Mouse (Mus musculus) intestine, postnatal 0 days (tissue): ENCODE data around the gene Zfp740. TPM values are rescaled to one million over a fixed set of nuclear protein-coding genes. Genes with fewer than 3 reads are reported as not detected.

ENCODE experiments used
- ATAC-seq: fragments of 200-750 bp; cut with Nextera tagmentation; 2 replicates; pipeline ENCODE4 v1.8.0; 2017; ENCODE audit warnings: mild to moderate bottlenecking, moderate TSS enrichment, moderate library complexity
- H3K27ac ChIP-seq: fragments of 300-500 bp; sonication (generic); 2 replicates; pipeline ENCODE4 v1.5.1; 2014; ENCODE audit warnings: mild to moderate bottlenecking, low read depth, low read length, moderate library complexity
- H3K27me3 ChIP-seq: fragments of 300-500 bp; sonication (generic); replicated peaks from 2 replicates; pipeline ENCODE4 v1.6.1; 2014; ENCODE audit warnings: low read length, mixed read lengths; ENCODE audit not compliant: control insufficient read depth, insufficient read depth
- H3K36me3 ChIP-seq: fragments of 300-500 bp; sonication (generic); 2 replicates; pipeline ENCODE4 v1.6.1; 2014; ENCODE audit warnings: mild to moderate bottlenecking, moderate library complexity; ENCODE audit not compliant: control insufficient read depth, insufficient read depth
- H3K4me1 ChIP-seq: fragments of 300-500 bp; sonication (generic); replicated peaks from 2 replicates; pipeline ENCODE4 v1.6.1; 2014; ENCODE audit warnings: antibody characterized with exemption, low read length, mixed read lengths; ENCODE audit not compliant: control insufficient read depth, insufficient read depth
- H3K4me2 ChIP-seq: fragments of 300-500 bp; sonication (generic); replicated peaks from 2 replicates; pipeline ENCODE4 v1.6.1; 2014; ENCODE audit warnings: low read depth, mild to moderate bottlenecking, moderate library complexity
- H3K4me3 ChIP-seq: fragments of 300-500 bp; sonication (generic); 2 replicates; pipeline ENCODE4 v1.5.1; 2014; ENCODE audit warnings: low read depth, low read length
- H3K9ac ChIP-seq: fragments of 300-500 bp; sonication (generic); 2 replicates; pipeline ENCODE4 v1.6.1; 2014; ENCODE audit warnings: mild to moderate bottlenecking, low read depth, low read length
- H3K9me3 ChIP-seq: fragments of 300-500 bp; sonication (generic); 2 replicates; pipeline ENCODE4 v1.6.1; 2016; ENCODE audit warnings: mixed run types; ENCODE audit not compliant: control insufficient read depth
- CTCF ChIP-seq: sonication (generic); IDR thresholded peaks from 2 replicates; pipeline ENCODE4 v1.5.1; 2016; ENCODE audit warnings: low read depth, mild to moderate bottlenecking, control low read depth, antibody characterized with exemption, moderate library complexity
- WGBS: fragments of 180-500 bp; shearing (Covaris S2); extraction: QIAGEN DNeasy Blood & Tissue Kit; methylation state at CpG from one replicate; pipeline ENCODE4 v1.1.7; 2014; 5-methylcytosine and 5-hydroxymethylcytosine counted together
- polyA plus RNA-seq: library from polyadenylated mRNA; unstranded; fragments of >200 nt; fragmentation: Nextera tagmentation; extraction: Ambion mirVana; gene quantifications from 2 replicates; pipeline ENCODE4 v1.2.1, GENCODE M21; 2015

The Zfp740 gene
- polyA plus RNA-seq, 1 experiment from 2014 or later: 14.1 TPM

DNA sequence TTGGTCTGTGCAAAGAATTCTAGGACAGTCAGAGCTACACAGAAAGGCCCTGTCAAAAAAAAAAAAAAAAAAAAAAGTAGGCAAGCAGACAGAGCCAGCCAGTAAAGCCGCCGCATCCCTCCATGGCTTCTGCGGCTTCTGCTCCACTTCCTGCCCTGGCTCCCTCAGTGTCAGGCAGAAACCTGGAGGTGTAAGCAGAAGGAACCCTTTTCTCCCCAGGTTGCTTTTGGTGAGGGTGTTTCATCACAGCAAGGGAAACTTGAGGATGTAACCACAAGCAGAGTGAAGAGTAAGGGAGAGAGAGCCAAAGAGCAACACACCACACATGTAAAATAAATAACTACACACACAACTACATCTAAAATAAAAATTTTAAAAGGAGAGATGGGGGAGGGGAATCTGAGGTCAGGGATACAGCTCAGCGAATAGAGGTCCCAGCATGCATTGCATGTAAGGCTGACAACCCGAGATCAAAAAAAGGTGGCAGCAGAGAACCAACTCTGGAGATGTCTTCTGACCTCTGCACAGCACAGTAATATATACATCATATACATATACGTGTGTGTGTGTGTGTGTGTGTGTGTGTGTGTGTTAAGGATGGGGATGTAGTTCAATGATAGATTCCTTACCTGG lies 37.5 kb upstream of the Zfp740 start:
- WGBS: 46% methylated on average over 6 of the region's 6 CpGs
- H3K9ac ChIP-seq: no peak overlapping the region
- H3K4me2 ChIP-seq: no peak overlapping the region
- H3K27ac ChIP-seq: no peak overlapping the region
- no peaks in the 10 kb centered on the region for H3K4me1 ChIP-seq
- no peak overlapping the region for H3K4me3 ChIP-seq
- H3K27me3 ChIP-seq: no peaks in the 10 kb centered on the region
- ATAC-seq: no peak
- TF ChIP-seq CTCF: no peak
- H3K9me3 ChIP-seq: no peaks in the 10 kb centered on the region
- peaks cover 1% of the 10 kb centered on the region; the same call in 1 of the 2 replicates for H3K36me3 ChIP-seq

- Histone ChIP-seq H3K4me3 (no peak overlapping the region), H3K27ac (no peak overlapping the region), H3K9me3 (no peaks in the 10 kb centered on the region), H3K27me3 (no peaks in the 10 kb centered on the region), H3K36me3 (no peaks in the 10 kb centered on the region; the same call in 1 of the 2 replicates), H3K9ac (no peak overlapping the region), H3K4me2 (no peak overlapping the region), H3K4me1 (no peaks in the 10 kb centered on the region)
- peak; percentile 25; the same call in 1 of the 2 replicates for ATAC-seq
- no peak for TF ChIP-seq CTCF
- 54% methylated on average over 6 of the region's 6 CpGs for WGBS
Observed at GRCm38 (mm10) chr15:102167620-102168021, 35.4 kb upstream of the Zfp740 start.

- Histone ChIP-seq H3K27me3 (no peaks in the 10 kb centered on the region), H3K4me2 (no peak overlapping the region), H3K27ac (no peak overlapping the region), H3K9me3 (no peaks in the 10 kb centered on the region), H3K4me1 (no peaks in the 10 kb centered on the region), H3K9ac (no peak overlapping the region), H3K4me3 (no peak overlapping the region), H3K36me3 (no peaks in the 10 kb centered on the region)
- no peak for ATAC-seq
- TF ChIP-seq CTCF: no peak
- 59% methylated on average over 2 of the region's 2 CpGs for WGBS
Observed at GRCm38 (mm10) chr15:102169064-102169463, 34.0 kb upstream of the Zfp740 start.

- Histone ChIP-seq H3K27me3 (no peaks in the 10 kb centered on the region), H3K36me3 (peaks cover 5% of the 10 kb centered on the region; the same call in 1 of the 2 replicates), H3K4me1 (no peaks in the 10 kb centered on the region), H3K27ac (no peak overlapping the region), H3K9me3 (no peaks in the 10 kb centered on the region), H3K9ac (no peak overlapping the region), H3K4me2 (no peak overlapping the region), H3K4me3 (no peak overlapping the region)
- WGBS: 46% methylated on average over 3 of the region's 3 CpGs
- ATAC-seq: peak; percentile 46; the same call in 1 of the 2 replicates
- TF ChIP-seq CTCF: no peak
Observed at GRCm38 (mm10) chr15:102173581-102173980, 29.5 kb upstream of the Zfp740 start.

GRCm38 (mm10) chr15:102175736-102176319 lies 27.2 kb upstream of the Zfp740 start:
- Histone ChIP-seq H3K4me2 (no peak overlapping the region), H3K36me3 (peaks cover 5% of the 10 kb centered on the region; the same call in 1 of the 2 replicates), H3K4me1 (no peaks in the 10 kb centered on the region), H3K9me3 (no peaks in the 10 kb centered on the region), H3K9ac (no peak overlapping the region), H3K27me3 (no peaks in the 10 kb centered on the region), H3K27ac (no peak overlapping the region), H3K4me3 (no peak overlapping the region)
- ATAC-seq: no peak
- 89% methylated on average over 16 of the region's 16 CpGs for WGBS
- TF ChIP-seq CTCF: no peak

DNA sequence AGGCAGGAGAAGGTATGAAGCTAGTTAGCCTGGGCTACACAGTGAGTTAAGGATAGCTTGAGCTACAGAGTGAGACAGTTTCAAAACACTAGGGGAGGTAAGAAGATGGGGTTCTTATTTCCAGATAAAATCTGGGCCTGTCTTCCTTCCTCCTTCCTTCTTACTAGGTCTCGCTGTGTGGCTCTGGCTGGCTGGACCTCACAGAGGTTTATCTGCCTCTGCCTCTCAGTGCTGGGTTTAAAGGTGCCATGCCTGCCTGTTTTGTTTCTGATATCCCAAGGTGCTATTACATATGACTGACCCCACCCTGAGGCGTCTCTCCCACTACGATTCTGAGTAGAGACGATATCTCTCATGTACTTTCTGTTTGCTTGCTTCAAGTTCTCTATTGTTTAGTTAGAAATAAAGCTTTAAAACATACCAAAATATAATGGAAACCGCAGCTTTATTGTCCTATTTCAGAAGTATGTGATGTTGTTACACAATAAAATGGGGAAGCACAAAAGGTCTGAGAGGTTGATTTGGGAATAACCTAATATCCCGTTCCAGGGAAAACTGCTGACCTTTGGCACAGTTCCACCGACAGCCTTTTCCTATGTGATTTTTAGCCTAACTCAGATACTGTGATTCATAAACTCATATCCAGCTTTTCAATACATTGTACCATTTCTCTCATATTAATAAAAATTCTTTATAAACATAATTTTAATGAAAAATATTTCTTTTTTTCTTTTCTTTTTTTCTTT lies 26.3 kb upstream of the Zfp740 start:
- Histone ChIP-seq H3K36me3 (peaks cover 5% of the 10 kb centered on the region; the same call in 1 of the 2 replicates), H3K27me3 (no peaks in the 10 kb centered on the region), H3K4me1 (no peaks in the 10 kb centered on the region), H3K4me3 (no peak overlapping the region), H3K9ac (no peak overlapping the region), H3K4me2 (no peak overlapping the region), H3K9me3 (no peaks in the 10 kb centered on the region), H3K27ac (no peak overlapping the region)
- no peak for TF ChIP-seq CTCF
- 51% methylated on average over 7 of the region's 7 CpGs for WGBS
- ATAC-seq: no peak
